Mouse (Mus musculus): ENCODE data around the gene Spatc1l.

- TF ChIP-seq CTCF (conservative IDR thresholded peaks at IDR 0.05; ENCODE audit: low read length) = no peak
- TF ChIP-seq POU5F1 (IDR thresholded peaks at IDR 0.05; ENCODE audit: borderline replicate concordance, low read length) = no peak
- no peak for TF ChIP-seq NANOG (IDR thresholded peaks at IDR 0.05; ENCODE audit: borderline replicate concordance, low read length)
Measured at GRCm38 (mm10) chr10:76542636-76543375, 19.3 kb upstream of the Spatc1l start.

All from E14TG2a.4 (cell line).